Mouse (Mus musculus): Measurements from ENCODE around the gene Wdr31.

Wdr31 gene

GRCm38 (mm10) chr4:62437256-62437778, 33.4 kb downstream of the Wdr31 start:
- DNase-seq = no peak

- peak; percentile 70 for DNase-seq
Observed at GRCm38 (mm10) chr4:62435081-62435480, 35.6 kb downstream of the Wdr31 start, which contains the start of gene Rnf183. Gene Rnf183, minus strand, starts transcription at chr4:62435252.

- DNase-seq = peak; percentile 67
Observed at GRCm38 (mm10) chr4:62433939-62434870, 36.5 kb downstream of the Wdr31 start.

- no peak for DNase-seq
Observed at GRCm38 (mm10) chr4:62431522-62431921, 39.2 kb downstream of the Wdr31 start.

GRCm38 (mm10) chr4:62430678-62431077, 40.0 kb downstream of the Wdr31 start:
- no peak for DNase-seq

GRCm38 (mm10) chr4:62429616-62430015, 41.1 kb downstream of the Wdr31 start:
- no peak for DNase-seq

GRCm38 (mm10) chr4:62427978-62428758, 42.5 kb downstream of the Wdr31 start:
- no peak for DNase-seq

GRCm38 (mm10) chr4:62425891-62426290, 44.8 kb downstream of the Wdr31 start:
- DNase-seq = no peak

GRCm38 (mm10) chr4:62419091-62419490, 51.6 kb downstream of the Wdr31 start:
- DNase-seq = no peak

- DNase-seq = no peak
Observed at GRCm38 (mm10) chr4:62418448-62418847, 52.2 kb downstream of the Wdr31 start.

GRCm38 (mm10) chr4:62411606-62412005, 59.1 kb downstream of the Wdr31 start:
- no peak for DNase-seq

GRCm38 (mm10) chr4:62410325-62410724, 60.4 kb downstream of the Wdr31 start:
- no peak for DNase-seq

- DNase-seq = no peak
Observed at GRCm38 (mm10) chr4:62409615-62410014, 61.1 kb downstream of the Wdr31 start.

GRCm38 (mm10) chr4:62408601-62409282, 62.0 kb downstream of the Wdr31 start, which contains the start of the genes Cdc26 and Prpf4:
Gene Cdc26, minus strand, starts transcription at chr4:62408642.
Gene Prpf4, plus strand, starts transcription at chr4:62408797.
- peak; percentile 98 for DNase-seq

GRCm38 (mm10) chr4:62407730-62408582, 62.7 kb downstream of the Wdr31 start:
- DNase-seq = peak; percentile 74

- DNase-seq = no peak
Observed at GRCm38 (mm10) chr4:62406133-62406532, 64.6 kb downstream of the Wdr31 start.

- no peak for DNase-seq
Observed at GRCm38 (mm10) chr4:62398956-62399355, 71.7 kb downstream of the Wdr31 start.

Measured in kidney, adult 18-20 months (tissue).